Mouse (Mus musculus): ENCODE measurements around the gene Grin3b. TPM values are rescaled to one million over a fixed set of nuclear protein-coding genes. Genes with fewer than 3 reads are reported as not detected.

The Grin3b gene
- total RNA-seq (2017) = not detected in 3 replicates

- no peak for ATAC-seq (replicated peaks; ENCODE audit: insufficient number of reproducible peaks, low FRiP score, low TSS enrichment, poor library complexity, severe bottlenecking)
These were observed at the start of gene Grin3b for GRCm38 (mm10) chr10:79970415-79971182. Gene Grin3b (plus strand): TSS chr10:79970715.

GRCm38 (mm10) chr10:79920958-79921535 lies 49.5 kb upstream of the Grin3b start, which contains the start of gene R3hdm4:
Gene R3hdm4 (minus strand): TSS chr10:79921208.
- no peak for ATAC-seq (replicated peaks; ENCODE audit: insufficient number of reproducible peaks, low FRiP score, low TSS enrichment, poor library complexity, severe bottlenecking)

GRCm38 (mm10) chr10:79921572-79921971 lies 48.9 kb upstream of the Grin3b start:
- no peak for ATAC-seq (replicated peaks; ENCODE audit: insufficient number of reproducible peaks, low FRiP score, low TSS enrichment, poor library complexity, severe bottlenecking)

- peak; percentile 24 for ATAC-seq (replicated peaks; ENCODE audit: insufficient number of reproducible peaks, low FRiP score, low TSS enrichment, poor library complexity, severe bottlenecking)
These were observed 45.3 kb upstream of the Grin3b start for GRCm38 (mm10) chr10:79924998-79925784.

- no peak for ATAC-seq (replicated peaks; ENCODE audit: insufficient number of reproducible peaks, low FRiP score, low TSS enrichment, poor library complexity, severe bottlenecking)
These were observed 44.6 kb upstream of the Grin3b start for GRCm38 (mm10) chr10:79925785-79926490.

GRCm38 (mm10) chr10:79926491-79927323 lies 43.8 kb upstream of the Grin3b start, which contains the start of gene Arid3a:
Gene Arid3a (plus strand): TSS chr10:79927043.
- peak; percentile 49 for ATAC-seq (replicated peaks; ENCODE audit: insufficient number of reproducible peaks, low FRiP score, low TSS enrichment, poor library complexity, severe bottlenecking)

- ATAC-seq (replicated peaks; ENCODE audit: insufficient number of reproducible peaks, low FRiP score, low TSS enrichment, poor library complexity, severe bottlenecking) = 0 out of 2 replicates have a peak, but pooled peaks have one; percentile 2
These were observed 43.0 kb upstream of the Grin3b start for GRCm38 (mm10) chr10:79927324-79928029.

- peak; percentile 33; the same call in 1 of the 2 replicates for ATAC-seq (replicated peaks; ENCODE audit: insufficient number of reproducible peaks, low FRiP score, low TSS enrichment, poor library complexity, severe bottlenecking)
These were observed 42.4 kb upstream of the Grin3b start for GRCm38 (mm10) chr10:79928030-79928694.

- no peak for ATAC-seq (replicated peaks; ENCODE audit: insufficient number of reproducible peaks, low FRiP score, low TSS enrichment, poor library complexity, severe bottlenecking)
These were observed 41.4 kb upstream of the Grin3b start for GRCm38 (mm10) chr10:79928907-79929701.

GRCm38 (mm10) chr10:79929967-79930825 lies 40.3 kb upstream of the Grin3b start:
- no peak for ATAC-seq (replicated peaks; ENCODE audit: insufficient number of reproducible peaks, low FRiP score, low TSS enrichment, poor library complexity, severe bottlenecking)

- no peak for ATAC-seq (replicated peaks; ENCODE audit: insufficient number of reproducible peaks, low FRiP score, low TSS enrichment, poor library complexity, severe bottlenecking)
These were observed 39.7 kb upstream of the Grin3b start for GRCm38 (mm10) chr10:79930826-79931186.

GRCm38 (mm10) chr10:79931797-79932196 lies 38.7 kb upstream of the Grin3b start:
- ATAC-seq (replicated peaks; ENCODE audit: insufficient number of reproducible peaks, low FRiP score, low TSS enrichment, poor library complexity, severe bottlenecking) = no peak

- ATAC-seq (replicated peaks; ENCODE audit: insufficient number of reproducible peaks, low FRiP score, low TSS enrichment, poor library complexity, severe bottlenecking) = no peak
These were observed 37.8 kb upstream of the Grin3b start for GRCm38 (mm10) chr10:79932736-79933135.

GRCm38 (mm10) chr10:79933145-79933679 lies 37.3 kb upstream of the Grin3b start:
- ATAC-seq (replicated peaks; ENCODE audit: insufficient number of reproducible peaks, low FRiP score, low TSS enrichment, poor library complexity, severe bottlenecking) = no peak

- no peak for ATAC-seq (replicated peaks; ENCODE audit: insufficient number of reproducible peaks, low FRiP score, low TSS enrichment, poor library complexity, severe bottlenecking)
These were observed 36.7 kb upstream of the Grin3b start for GRCm38 (mm10) chr10:79933861-79934260.

Data from monocyte, adult 5-6 weeks (primary cell).